Mouse (Mus musculus) megakaryocyte, embryonic 14.5 days (primary cell): Measurements from ENCODE around the gene Higd1b.

ENCODE experiments used
- FLI1 ChIP-seq: IDR thresholded peaks from 2 replicates; pipeline ENCODE4 v1.6.1; 2012; ENCODE audit warnings: low read length, inconsistent platforms, mixed read lengths
- GATA1 ChIP-seq: IDR thresholded peaks from 3 replicates; pipeline ENCODE4 v1.6.1; 2012; ENCODE audit warnings: mixed read lengths, low read length, inconsistent platforms, borderline replicate concordance

GRCm38 (mm10) chr11:102837385-102837784 lies 1.7 kb downstream of the Higd1b start:
- TF ChIP-seq GATA1: no peak
- no peak for TF ChIP-seq FLI1
